Mouse (Mus musculus): ENCODE results near the gene Fhl1. TPM values are rescaled to one million over a fixed set of nuclear protein-coding genes. Genes with fewer than 3 reads are reported as not detected.

Fhl1 gene
- total RNA-seq, 2 experiments from 2014 or later: 1,461 to 3,729 TPM

- no peak for DNase-seq
Observed at GRCm38 (mm10) chrX:56752144-56752543, 20.6 kb downstream of the Fhl1 start.

DNA sequence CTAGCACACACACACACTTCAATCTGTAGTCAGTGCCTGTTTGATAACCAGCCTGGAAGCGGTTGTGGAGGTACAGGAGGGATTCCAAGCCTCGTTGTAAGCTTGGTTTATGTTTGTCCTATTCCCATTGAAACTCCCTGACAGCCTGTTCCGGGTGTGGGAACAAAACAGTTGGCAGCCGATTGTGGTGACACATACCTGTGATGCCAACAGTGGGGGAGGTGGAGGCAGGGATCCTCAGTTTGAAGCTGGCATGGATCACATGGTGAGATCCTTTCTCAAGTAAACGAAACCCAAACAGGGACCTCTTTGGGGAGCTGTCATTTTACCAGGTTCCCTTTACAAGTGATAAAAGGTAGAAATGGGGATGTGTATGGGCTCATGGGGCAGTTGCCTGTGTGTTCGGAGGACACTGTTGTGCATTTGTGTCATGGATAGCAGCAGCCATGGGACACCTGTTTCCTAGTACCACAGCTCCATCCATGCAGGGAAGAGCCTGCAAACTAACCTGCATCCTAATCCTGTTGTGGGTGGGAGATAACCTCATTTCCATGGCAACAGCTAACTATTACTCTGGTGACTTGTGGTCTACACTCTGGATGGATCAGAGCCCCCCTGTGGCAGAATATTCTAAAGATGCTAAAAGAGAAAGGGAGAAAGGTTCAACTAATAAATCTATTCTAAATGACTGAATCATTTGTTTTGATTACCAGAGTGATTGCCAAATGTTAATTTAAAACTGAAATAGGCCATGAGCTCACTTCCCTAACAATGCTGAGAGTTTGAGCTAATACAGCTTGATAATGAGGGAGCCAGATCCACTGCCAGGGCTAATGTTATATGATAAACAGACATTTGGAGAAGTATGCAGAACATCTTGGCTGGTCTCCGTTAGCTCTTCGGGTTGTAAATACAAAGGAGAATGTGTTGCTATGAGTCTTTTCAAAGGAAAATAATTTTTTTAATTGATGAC is 22.0 kb downstream of the Fhl1 start:
- no peak for DNase-seq

DNA sequence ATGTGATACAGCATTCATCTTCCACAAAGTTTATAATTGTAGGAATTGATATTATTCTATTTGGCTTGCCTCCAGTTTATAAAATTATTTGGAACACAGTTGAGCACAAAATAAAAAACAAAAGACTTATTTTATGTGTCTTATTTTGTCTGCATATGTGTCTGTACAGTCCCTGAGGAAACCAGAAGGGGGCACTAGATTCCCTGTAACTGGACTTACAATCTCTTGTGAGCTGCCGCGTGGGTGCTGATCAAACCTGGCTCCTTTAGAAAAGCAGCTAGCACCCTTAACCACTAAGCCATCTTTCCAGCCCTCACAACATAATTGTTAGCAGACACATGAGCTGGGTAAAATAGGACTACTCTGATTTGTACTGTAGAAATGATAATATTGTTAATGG is 24.1 kb downstream of the Fhl1 start:
- no peak for DNase-seq

GRCm38 (mm10) chrX:56756352-56756751 is 24.8 kb downstream of the Fhl1 start:
- DNase-seq: no peak

DNA sequence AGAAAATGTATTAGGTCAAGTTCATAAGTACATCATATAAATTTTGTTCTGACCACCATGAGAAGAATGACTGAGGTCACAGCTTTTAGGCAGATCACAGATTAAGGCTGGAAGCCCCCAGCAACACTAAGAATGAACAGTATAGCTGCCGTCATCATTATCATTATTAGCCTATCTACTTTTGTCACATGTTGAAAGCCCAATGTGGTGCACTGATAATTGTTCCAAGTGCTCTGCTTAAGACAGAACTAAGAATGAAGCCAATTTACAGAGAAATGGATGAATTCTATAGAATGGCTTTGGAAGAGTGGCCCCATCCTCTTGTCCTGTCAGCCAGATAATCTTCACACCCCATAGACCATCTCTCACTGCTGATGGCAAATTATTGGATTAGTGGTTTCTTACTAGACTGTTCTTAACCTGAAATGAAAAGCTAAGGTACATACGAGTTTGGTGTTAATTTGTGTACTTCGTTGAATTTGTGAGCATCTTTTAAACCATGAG is 28.7 kb downstream of the Fhl1 start:
- DNase-seq: no peak

DNA sequence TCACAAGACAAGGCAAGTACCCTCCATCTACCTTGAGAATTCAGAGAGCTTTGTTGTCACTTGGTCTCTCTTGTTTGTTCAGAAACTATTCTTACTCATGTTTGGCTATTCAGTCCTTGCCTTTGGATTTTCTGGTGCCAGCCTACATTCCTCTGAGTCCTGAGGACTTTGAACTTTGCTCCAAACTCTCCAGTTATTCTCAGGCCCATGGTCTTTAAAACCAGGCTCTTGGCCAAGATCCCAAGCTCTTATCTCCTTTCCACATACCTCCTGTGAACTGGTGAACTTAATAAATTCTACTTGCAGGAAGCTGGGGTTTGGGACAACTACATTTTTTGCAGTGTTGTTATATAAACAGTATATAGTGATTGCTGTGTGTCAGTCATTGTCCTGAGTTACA is 38.3 kb downstream of the Fhl1 start:
- DNase-seq: no peak

DNA sequence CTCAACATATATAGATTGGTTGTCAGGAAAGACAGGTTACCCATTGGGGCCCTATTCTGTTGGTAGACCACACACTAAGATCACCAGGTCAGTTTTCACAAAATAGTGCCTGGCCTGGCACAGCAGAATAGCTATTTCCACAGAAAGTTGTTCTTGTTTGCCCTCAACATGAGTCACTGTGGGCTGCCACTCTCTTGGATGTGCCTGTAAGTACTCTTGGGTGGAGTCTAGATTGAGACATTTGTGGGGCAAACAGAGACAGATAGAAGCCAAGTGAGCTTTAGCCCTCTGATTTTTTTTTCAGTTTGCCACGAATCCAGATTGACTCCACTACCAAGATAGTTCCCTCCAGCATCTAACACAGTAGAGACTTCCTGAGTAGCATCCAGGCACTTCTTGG is 40.2 kb downstream of the Fhl1 start:
- DNase-seq: no peak

- no peak for DNase-seq
Observed at GRCm38 (mm10) chrX:56773329-56773728, 41.7 kb downstream of the Fhl1 start.

GRCm38 (mm10) chrX:56786281-56787061 is 54.9 kb downstream of the Fhl1 start:
- DNase-seq: peak; percentile 35

GRCm38 (mm10) chrX:56787486-56787885 is 55.9 kb downstream of the Fhl1 start:
- DNase-seq: no peak

DNA sequence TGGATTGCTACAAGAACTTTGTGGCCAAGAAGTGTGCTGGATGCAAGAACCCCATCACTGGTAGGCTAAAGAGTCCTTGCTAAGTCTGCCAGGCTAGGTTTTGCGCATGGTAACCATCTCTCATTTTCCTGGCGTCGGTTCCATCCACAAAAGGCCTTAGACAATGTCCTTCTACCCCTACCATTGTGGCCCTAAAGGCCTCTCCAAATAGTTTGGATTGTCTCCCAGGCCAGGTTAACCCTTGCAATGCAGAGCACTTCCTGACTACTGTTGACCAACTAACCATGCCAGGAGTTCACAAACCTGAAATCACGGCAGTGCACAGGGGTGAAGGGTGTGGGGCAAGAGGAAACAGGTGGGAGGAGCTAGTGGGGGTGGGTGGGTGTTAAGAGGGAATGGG is 59.0 kb downstream of the Fhl1 start:
- no peak for DNase-seq

- peak; percentile 31 for DNase-seq
Observed at GRCm38 (mm10) chrX:56791268-56791667, 59.7 kb downstream of the Fhl1 start.

- DNase-seq: peak; percentile 13
Observed at GRCm38 (mm10) chrX:56821765-56822603, 90.4 kb downstream of the Fhl1 start, which contains the start of gene Map7d3. Gene Map7d3, minus strand, starts transcription at chrX:56822326.

DNA sequence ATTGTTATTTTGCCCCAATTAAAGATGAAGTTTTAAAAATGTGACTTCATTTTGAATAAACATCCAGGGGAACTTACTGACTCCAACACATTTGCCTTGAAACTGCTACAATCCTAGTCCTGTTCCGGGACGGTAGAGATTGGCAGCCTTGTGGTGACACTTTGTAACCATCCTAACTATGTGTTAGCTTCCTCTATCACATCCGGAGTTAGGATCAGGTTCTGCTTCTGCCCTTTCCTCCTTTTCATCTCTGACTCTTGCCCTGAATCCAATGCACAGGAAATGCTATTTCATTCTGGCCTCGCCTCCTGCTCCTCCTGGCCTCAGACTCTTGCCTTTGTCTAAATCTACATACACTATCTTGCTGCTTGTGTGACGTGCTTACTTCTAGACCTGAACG is 95.9 kb downstream of the Fhl1 start:
- DNase-seq: no peak

- DNase-seq: no peak
Observed at GRCm38 (mm10) chrX:56835842-56836241, 104.3 kb downstream of the Fhl1 start.

DNA sequence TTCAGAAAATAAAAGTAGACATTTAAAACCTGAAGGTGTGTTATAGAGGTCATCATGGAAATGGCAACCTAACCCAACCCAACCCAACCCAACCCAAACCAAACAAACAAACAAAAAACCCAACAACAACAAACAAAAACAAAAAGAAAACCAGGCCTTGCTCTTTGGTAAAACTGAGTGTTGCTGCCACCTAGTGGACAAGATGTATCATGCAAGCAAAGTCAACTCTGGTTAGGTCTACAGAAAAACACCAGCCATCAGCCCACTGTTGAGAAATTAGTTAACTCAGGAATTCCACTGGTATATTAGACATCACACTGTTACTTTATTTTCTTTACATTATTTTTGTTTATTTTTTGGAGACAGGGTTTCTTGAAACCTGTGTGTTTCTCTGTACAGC is 107.8 kb downstream of the Fhl1 start:
- DNase-seq: no peak

DNA sequence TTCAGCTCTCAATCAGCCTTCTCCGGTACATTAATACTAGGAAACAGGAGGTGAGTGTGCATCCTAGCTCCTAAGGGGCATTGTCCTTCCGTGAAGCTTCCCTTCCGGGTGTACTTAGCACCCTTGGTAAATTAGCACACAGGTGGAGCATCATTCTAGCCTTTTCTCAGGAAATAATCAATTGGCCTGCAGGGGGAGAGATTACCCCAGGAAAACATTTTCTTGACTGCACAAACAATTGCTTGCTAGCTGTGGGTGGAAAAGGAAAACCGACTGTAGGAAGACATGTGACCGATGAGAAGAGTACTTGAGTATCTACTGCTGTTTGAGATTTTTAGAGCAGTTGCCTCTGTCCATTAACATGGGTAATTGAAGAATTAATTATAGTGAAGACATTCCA is 109.7 kb downstream of the Fhl1 start:
- DNase-seq: no peak

Other genes starting within 250 kb of the Fhl1 start
- not detected for gene Gm10477, start 207.0 kb upstream of the Fhl1 start, total RNA-seq (2021)
- not detected for gene Gm648, start 182.2 kb upstream of the Fhl1 start, total RNA-seq (2021)
- 10 to 100 TPM; 22.2 to 24.3 TPM for gene Mmgt1, start 133.7 kb upstream of the Fhl1 start, total RNA-seq (2021)
- 10 to 100 TPM; 23.4 to 25.3 TPM for gene Slc9a6, start 122.0 kb upstream of the Fhl1 start, total RNA-seq (2021)
- under 1 TPM in 1 of 2 experiments, not detected in 1; 0.29 TPM for gene Map7d3, start 90.5 kb downstream of the Fhl1 start, total RNA-seq (2021)
- gene Adgrg4, start 138.4 kb downstream of the Fhl1 start, total RNA-seq (2021): not detected

All from gastrocnemius, postnatal 25 days (tissue).